Mouse (Mus musculus) ES-Bruce4 (cell line): ENCODE measurements around the gene Lime1.

ENCODE experiments used
- CTCF ChIP-seq: IDR thresholded peaks from one replicate; pipeline ENCODE4 v1.8.1; 2011; ENCODE audit warnings: low read depth, low read length
- EP300 ChIP-seq: IDR thresholded peaks from 2 replicates; pipeline ENCODE4 v1.6.1; 2011; ENCODE audit warnings: low read depth, low read length; ENCODE audit not compliant: insufficient read depth
- POLR2A ChIP-seq: IDR thresholded peaks from one replicate; pipeline ENCODE4 v1.8.1; 2011; ENCODE audit warnings: low read length; ENCODE audit not compliant: insufficient read depth

DNA sequence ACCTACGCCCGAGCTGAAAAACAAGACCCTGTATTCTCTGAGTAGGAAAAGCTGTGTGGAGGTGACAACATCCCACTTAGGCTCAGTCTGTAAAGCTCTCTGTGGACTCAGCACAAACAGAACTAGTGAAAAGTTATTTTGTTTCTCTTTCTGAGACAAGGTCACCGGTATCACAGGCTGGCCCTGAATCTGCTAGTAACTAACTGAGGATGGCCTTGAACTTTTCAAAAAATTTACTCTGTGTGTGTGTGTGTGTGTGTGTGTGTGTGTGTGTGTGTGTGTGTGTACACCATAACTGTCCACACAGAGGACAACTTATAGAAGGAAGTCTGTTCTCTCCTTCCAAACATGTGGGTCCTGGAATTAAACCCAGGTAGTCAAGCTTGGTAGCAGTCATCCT is 14.2 kb downstream of the Lime1 start:
- no peak for TF ChIP-seq POLR2A
- no peak for TF ChIP-seq EP300
- no peak for TF ChIP-seq CTCF
